Mouse (Mus musculus) olfactory bulb, adult 2 months (tissue): ENCODE data around the gene Dpp6.

Experiments
- CTCF ChIP-seq: fragments of 200-500 bp; IDR thresholded peaks from 2 replicates; pipeline ENCODE4 v1.5.1; 2012; ENCODE audit warnings: low read depth, mild to moderate bottlenecking, low read length, moderate library complexity; ENCODE audit not compliant: insufficient read depth
- POLR2A ChIP-seq: fragments of 200-500 bp; IDR thresholded peaks from 2 replicates; pipeline ENCODE4 v1.6.1; 2012; ENCODE audit warnings: mild to moderate bottlenecking, low read depth, low read length, moderate library complexity; ENCODE audit not compliant: insufficient read depth

DNA sequence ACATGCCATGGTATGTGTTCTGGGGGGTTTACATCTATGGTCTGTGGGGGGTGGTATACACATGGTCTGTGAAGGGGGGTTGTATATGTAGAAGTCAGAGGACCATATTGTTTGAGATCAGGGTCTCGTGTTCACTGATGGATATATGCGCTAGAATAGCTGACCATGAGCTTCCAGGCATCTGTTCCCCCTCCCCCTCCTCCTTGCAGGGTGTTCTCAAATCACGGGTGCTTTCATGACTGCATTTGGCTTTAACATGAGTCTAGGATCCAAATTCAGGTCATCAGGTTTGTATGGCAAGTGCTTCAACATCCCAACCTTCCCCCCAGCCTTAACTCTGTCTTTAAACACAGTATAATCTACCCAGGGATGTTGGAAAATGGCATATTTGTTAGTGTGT lies 448.3 kb downstream of the Dpp6 start:
- TF ChIP-seq CTCF (no peak), POLR2A (no peak)
